Mouse (Mus musculus) megakaryocyte, embryonic 14.5 days (primary cell): ENCODE data around the gene Nacc1.

Experiments used
- FLI1 ChIP-seq: IDR thresholded peaks from 2 replicates; pipeline ENCODE4 v1.6.1; 2012; ENCODE audit warnings: low read length, inconsistent platforms, mixed read lengths
- GATA1 ChIP-seq: IDR thresholded peaks from 3 replicates; pipeline ENCODE4 v1.6.1; 2012; ENCODE audit warnings: mixed read lengths, low read length, inconsistent platforms, borderline replicate concordance

DNA sequence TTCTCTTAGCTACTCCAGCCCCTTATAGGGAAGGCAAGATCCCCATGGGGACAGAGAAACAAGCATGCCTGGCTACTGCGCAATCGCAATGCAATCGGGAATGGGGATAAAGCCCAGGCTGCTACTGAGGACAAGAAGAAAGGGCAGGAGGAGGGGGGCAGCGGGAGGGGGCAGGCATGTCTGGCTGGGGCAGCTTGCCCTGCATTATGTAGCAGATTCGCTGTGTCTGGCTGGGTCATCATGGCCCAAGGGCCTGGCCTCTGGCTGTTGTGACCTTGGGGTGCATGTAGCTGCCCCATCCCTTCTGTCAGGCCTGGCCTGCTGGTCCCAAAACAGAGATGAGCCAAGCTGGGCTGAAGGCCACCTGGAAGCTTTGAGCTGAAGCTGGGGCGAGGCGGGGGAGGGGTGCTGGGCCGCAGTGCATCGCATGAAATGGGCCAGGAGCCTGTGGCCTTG, 52.8 kb downstream of the Nacc1 start:
- TF ChIP-seq FLI1: no peak
- TF ChIP-seq GATA1: no peak
